Mouse (Mus musculus) left cerebral cortex, adult 9 months (tissue): ENCODE data around the gene Hist1h3b.
A peak's percentile ranks its signal among the peaks of the same experiment; 100 is the strongest.
"Not testable (repeated sequence)": the region's sequence is repeated elsewhere in the genome, so short reads cannot be mapped to it uniquely, and the experiment has no call there.

Experiments used
- DNase-seq, 2 experiments: peaks; one replicate each; pipeline ENCODE4 v3.0.0; 2022; ENCODE audit warnings: low spot score in 2 of 2

The Hist1h3b gene

DNA sequence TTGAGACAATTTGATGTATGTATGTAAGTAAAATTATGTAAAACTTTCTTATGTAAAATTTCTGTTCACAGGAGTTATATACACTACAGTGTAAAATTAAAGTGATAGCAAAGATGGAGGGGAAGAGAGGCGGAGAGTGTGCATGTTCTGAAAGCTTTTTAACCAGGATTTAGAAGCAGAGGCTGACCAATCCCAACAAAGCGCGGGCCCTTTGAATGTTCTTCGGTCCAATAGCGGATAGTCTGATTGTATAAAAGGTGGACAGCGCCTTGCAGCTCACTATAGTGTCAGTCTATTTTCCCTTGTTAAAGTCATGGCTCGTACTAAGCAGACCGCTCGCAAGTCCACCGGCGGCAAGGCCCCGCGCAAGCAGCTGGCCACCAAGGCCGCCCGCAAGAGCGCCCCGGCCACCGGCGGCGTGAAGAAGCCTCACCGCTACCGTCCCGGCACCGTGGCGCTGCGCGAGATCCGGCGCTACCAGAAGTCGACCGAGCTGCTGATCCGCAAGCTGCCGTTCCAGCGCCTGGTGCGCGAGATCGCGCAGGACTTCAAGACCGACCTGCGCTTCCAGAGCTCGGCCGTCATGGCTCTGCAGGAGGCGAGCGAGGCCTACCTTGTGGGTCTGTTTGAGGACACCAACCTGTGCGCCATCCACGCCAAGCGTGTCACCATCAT lies at the start of gene Hist1h3b:
Gene Hist1h3b, plus strand, starts transcription at position 201 of the 675 bp plus-strand sequence.
- peak in 1 of 2 experiments; percentile 96 for DNase-seq

DNA sequence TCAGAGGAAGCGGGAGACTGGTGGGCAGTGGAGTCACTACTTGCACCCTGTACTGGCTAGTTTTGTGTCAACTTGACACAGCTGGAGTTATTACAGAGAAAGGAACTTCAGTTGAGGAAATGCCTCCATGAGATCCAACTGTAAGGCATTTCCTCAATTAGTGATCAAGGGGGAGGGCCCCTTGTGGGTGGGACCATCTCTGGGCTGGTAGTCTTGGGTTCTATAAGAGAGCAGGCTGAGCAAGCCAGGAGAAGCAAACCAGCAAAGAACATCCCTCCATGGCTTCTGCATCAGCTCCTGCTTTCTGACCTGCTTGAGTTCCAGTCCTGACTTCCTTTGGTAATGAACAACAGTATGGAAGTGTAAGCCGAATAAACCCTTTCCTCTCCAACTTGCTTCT lies 49.3 kb upstream of the Hist1h3b start:
- not testable (repeated sequence) for DNase-seq

DNA sequence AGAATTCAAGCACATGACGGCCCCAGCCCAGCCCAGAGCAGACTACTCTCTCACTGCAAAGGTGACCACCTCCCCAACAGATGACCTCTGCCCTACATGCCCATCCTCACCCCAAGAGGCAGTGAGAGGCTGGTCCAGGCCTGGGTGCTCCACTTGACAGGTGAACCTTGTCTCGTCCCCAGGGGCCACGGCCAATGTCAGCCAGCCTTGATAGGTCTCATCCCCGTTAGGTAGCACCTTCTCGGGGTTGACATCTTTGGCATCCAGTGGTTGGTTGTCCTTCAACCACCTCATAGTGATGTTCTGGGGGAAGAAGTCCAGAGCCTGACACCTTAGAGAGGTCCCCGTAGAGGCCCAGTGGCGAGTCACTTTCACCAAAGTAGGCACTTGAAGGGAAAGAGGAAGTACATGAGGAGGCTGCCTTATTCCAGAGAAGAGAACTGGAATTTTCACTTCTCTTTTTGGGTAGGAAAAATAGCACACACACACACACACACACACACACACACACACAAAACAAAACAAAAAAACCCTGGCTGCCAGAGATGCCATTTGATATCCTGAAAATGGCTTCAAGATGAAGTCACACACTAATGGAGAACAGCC lies 46.2 kb upstream of the Hist1h3b start:
- DNase-seq = no peak

DNA sequence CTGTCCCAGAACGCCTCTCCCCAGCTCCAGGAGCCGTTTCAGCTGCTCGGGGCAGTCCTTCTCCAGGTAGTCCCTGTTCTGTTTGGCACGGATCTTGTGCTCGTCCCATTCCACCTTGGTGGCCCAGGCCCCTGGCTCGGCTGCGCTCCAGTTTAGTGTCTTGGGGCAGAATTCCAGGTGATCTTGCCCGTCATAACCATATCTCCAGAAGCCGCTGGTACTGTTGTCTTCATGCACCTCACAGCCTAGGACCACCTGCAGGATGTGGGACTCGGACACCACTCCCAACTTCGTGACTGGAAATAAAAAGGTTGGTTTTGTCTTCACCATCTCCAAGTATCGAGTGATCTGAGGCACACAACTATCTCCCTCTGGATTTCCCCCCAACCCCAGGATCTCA lies 45.3 kb upstream of the Hist1h3b start:
- no peak for DNase-seq

DNA sequence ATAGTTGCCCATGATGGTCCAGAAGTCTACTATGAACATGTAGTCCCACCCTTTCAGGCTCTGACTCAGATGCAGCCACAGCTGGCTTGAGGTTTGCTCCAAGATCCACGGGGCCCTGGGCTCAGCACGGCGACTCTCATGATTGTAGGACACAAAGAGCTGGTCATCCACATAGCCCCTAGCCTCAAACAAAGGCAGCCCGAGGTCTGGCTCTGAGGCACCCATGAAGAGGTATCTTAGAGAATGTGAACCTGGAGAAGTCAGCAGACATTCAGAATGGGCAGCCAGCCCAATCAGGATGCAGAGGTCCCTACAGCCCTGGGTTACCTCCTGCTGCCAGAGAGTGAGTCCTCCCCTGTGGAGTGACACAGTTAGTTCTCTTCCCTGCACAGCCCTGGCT lies 44.0 kb upstream of the Hist1h3b start:
- DNase-seq = no peak

DNA sequence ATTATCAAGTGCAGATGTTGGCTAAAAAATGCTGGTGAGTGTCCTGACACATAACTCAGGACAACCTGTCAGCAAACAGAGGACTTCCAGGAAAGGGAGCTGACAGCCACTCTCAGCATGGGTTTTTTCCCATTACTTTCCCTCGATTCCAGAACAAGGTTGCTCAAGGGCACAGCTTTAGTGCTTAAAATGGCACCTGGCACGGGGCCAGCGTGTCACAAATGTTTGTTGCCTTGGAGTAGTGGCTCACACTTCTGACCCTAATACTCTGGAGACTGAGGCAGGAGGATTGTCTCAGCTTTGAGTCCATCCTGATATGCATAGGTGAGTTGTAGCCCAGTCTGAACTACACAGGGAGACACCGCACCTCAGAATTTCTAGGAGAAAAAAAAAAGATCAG lies 43.4 kb upstream of the Hist1h3b start:
- no peak for DNase-seq

DNA sequence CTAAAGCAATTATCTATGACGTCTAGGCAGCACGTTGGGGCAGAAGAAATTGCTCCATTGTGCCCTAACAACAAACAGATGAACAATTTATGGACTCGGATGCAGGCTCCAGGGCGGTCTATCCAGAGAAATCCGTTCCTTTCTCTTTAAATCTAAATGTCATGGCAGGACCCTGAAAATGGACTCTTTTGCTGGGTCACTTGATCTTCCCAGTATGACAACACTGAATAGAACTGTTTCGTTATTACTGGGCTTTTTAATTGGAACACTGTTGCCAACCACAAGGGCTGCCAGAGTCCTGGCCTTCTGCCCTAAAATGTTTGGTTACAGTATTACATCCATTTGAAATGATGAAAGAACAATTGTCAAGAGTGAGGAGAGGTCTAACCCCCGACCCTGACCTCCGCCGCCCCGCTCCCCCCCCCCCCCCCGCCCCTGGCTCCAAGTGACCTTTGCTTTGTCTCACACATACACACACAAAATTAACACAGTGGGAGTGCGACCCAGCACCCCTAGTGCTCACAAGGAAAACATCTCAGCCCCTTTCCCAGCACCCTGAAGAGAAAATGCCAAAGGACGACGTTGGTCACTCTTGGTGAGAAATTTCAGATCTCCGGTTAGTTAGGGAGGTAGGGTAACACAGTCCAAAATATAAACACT lies 42.2 kb upstream of the Hist1h3b start:
- DNase-seq = no peak

DNA sequence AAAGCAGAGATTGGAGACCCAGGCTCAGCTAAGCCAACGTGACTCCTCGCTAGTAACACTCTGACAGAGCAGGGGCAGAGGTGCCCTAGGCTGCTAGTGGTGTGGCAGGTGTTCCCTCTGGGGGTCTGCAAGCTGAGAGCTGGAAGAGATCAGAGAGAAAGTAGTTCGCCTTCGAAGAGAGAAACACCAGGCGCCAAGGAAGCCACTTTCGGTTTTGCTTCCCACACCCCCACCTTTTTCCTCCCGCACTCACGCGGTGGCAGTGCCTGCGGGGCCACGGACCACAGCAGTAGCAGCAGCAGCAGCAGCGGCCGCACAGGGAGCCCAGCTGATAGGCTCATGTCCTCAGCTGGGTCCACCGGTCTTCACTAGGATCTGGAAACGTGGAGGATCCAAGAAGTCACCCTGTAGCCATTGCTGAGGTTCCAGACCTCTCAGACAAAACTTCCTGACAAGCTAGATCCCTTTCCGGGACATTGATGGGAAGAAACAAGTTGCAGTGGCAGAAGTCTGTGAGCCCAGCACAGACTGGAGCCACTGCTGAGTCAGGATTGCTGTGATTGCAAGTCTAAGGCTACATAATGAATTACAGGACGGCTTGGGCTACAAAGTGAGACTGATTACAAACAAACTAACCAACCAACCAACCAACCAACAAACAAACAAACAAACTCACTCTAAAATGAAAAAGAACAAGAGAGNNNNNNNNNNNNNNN lies 41.5 kb upstream of the Hist1h3b start, which contains the start of gene Hfe:
Gene Hfe, minus strand, starts transcription at position 481 of the 716 bp plus-strand sequence.
- DNase-seq = no peak

DNA sequence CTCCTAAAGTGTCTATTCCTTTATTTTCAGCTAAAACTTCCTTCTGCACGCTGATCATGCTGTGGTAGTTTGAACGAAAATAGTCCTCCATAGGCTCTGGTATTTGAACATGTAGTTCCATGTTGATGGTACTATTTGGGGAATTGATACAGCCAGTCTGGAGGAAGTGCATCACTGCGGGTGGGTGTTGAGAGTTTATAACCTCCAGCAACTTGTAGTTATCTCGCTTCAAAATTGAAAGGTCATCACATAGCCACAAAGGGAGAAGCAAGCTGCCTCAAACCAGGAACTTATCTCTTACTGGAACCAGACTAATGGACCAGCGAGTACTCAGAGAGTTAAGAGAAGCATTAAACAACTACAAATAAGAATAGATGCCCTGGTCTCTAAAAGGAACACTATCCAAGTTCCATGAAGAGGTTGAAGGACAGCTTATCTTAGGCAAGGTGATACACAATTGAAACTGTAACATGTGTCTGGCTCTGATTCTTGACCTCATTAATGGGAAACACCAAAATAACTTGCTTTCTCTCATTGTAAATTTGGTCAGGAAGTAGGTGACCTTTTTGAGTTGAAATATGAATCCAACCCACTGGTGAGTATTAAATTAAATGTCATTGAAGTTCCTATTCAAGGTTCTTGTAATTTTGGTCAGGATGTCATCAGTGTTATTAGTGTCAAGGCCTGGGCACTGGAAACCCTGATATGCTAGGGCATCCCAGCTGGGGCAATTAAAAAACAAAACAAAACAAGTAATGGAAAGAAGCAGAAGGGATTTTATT lies 35.6 kb upstream of the Hist1h3b start:
- DNase-seq = no peak

DNA sequence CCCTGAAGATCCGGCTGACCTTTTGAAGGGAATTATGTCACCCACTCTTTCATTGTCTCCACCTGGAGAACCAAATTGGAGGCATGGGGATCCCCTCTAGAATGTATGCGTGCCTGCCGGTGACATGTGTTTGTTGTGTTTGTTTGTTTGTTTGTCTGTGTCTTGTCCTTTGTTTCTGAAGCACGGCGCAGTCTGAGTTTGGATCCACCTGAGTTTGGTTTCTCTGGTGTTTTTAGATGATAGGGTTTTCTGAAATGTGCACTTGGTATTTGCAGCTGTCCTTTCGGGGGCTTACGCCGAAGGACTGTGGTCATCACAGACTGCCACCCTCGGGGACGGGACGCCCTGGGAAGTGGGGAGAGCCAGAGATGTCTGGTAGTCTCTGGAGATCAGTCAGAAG lies 34.9 kb upstream of the Hist1h3b start:
- DNase-seq = no peak

DNA sequence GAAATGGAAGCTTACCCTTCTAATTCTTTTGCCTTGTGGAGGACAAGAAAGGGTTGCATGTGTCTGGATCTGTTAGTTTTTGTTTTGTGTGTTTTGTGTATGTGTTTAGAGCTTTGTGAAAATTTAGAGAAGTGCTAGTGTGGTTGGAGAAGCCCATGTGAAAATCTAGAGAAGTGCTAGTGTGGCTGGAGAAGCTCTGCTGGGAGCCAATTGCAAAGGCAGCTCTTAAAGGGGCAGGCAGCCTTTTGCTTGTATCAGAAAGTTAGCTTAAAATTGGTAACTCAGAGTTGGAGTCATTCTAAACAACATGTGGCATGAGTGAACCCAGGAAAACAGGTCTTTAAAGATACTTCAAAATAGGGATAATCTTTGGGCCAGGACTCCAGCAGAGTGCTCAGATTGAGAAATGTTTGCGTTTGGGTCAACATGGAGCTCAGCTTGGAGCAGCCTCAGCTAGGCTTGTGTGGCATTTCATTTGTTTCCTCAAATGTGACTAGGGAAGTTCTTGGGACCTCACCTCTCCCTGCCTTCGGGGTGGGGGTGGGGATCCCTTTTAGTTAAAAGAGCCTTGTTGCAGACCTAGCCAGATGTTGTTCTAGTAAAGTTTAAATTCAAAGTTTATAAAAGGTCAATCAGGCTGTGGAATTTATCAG lies 34.3 kb upstream of the Hist1h3b start:
- DNase-seq = not testable (repeated sequence)

DNA sequence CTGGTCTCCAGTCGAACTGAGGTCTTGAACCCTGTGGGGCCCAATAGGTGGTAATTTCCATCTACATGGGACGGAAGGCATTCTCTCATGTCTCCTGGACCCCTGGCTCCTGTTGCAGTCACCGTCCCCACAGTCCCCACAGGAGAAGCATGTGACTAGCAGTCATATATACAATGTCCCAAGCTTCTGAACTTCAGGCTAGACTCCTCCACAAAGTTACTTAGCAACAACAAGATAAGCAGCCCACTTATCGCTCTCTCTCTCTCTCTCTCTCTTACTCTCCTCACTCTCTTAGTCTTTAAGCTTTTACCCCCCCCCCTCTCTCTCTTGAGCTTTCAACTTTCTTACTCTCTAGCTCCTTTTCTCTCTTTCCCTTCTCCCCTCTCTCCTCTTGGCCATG lies 27.8 kb upstream of the Hist1h3b start:
- DNase-seq = no peak

DNA sequence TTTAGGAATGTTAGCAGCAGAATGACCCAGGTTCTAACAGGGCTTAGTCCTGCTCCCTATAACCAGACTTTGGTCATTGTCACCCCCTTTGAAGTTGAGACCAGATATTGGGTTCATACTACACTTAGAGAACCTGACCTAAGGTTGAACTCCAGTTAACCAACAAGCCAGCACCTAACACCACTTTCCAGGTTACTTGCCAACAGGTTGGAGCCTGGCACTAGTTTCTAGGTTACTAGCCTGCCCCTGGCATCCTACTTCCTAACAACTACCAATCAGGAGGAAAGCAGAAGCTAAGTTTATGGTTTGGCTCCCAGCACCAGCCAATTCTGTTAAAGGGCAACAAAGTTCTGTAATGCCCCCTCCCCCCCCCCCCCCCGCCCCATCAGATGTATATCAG lies 26.9 kb upstream of the Hist1h3b start:
- DNase-seq = no peak

DNA sequence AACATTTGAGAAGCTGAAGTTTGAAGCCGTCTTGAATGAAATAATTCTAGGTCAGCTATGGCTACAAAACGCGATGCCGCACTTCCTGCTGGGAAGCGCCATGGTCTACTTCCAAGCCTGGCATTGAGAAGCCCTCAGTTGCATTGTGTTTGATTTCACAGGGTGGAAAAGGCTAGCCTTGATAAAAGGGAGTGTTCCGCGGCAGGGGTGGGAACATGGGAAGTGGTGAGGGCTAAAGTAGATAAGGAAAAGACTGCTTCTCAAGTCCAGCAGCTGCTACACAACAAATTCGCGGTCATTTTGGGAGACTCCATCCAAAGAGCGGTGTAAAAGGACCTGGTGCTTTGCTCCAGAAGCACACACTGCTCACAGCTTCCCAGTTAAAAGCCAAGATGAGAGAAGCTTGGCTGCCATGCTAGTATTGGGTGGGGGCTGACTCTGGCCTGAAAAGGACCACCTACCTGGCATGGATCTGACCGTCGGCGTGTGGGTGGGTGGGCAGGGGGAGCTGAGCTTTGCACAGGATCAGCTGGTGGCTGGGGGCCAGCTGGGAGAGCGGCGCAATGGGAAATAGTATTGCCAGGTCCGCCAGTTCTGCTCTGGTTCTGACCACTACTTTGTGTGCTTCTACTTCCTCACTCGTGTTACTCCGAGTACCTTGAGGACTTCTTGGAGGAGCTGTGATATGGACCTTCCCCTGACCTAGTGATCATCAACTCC lies 23.4 kb upstream of the Hist1h3b start:
- DNase-seq = no peak

DNA sequence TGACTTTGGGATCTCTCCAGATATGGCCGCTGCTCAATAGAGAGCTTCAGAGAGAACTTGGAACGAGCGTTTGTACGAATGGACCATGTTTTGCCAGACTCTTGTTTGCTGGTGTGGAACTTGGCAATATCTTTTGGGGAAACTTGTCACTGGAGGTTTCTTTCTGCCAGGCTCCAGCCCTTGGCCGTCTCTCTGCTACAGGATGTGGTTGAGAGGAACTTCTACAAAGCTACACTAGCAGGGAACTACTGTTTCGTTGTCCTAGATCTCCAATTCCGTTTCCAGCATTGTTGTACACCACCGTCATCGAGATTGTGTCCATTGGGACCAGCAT lies 22.9 kb upstream of the Hist1h3b start:
- DNase-seq = no peak

DNA sequence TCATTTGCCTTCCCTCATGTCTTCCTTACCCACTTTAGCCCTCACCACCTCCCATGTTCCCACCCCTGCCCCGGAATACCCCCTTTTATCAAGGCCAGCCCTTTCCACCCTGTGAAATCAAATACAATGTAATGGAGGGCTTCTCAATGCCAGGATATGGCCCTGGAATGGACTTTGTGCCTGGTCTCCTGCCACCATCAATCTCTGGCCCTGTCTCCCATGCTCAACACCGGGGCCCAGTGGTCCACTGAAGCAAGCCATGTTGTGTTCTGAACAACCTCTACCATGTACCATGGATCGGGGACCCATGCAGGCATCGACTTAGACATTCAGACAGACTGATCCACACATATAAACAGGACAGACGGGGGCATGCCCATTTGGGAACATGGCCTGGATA lies 22.4 kb upstream of the Hist1h3b start:
- no peak for DNase-seq

DNA sequence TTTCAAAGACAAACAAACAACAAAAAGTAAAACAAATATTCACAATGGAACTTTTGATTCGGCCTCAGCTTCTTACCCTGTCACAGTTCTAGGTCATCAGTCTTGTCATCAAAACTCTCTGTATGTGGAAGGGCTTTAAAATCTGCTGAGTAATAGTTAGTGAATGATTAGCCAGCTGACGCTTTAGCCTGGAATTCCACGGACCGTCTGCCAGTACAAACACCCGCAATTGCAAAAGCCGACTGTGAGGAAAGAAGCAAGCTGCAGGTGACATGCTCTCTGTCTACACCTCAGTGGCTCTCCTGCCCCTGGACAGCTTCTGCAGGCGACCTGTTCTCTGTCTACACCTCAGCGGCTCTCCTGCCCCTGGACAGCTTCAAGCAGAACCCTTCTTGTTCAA lies 21.6 kb upstream of the Hist1h3b start:
- DNase-seq = no peak

DNA sequence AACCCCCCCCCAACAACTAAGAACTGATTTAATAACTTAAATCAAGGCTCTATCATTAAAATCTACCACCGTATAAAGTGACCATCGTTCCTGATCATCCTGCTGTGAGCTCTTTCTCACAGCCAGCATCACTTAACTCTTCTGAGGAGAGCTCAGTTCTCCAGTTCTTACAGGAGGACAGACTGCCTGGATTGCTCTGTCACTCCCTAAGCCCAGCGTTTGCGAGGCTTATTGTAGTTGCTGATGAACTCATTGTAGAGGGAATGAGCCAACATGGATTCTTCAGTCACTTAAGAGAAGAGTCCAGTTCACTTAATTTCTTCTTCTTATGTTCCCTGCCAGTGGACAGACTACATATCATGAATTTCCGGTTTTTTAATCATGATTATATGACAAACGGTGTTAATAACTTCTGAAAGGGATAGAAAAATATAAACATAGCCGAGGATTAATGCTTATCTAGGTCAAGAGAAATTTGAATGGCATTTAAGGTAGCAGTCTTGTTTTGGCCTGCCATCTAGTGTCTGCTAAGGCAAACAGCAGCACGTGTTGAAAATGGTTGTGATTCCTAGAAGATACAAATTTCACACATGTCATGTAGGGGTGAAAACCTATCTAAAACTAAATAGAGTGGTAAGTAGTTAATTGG lies 19.8 kb upstream of the Hist1h3b start:
- peak in 1 of 2 experiments; percentile 38 for DNase-seq

DNA sequence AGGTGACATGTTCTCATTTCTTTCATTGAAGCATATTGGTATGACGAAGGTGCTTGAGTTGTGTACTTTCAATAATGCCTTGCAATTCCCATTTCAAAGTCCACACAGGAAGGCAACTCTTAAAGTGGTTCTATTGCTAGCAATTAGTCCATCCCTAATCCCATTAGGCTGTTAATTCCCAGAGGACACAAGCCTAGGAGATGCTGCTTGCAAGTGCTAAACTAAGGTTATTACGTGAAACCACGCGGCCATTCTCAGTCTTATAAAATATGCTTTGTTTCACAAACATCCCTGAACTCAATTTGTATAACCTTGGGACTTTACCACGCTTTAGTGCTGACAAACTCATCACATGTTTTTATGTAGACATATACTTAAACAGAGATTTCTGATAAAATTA lies 15.0 kb upstream of the Hist1h3b start:
- no peak for DNase-seq

DNA sequence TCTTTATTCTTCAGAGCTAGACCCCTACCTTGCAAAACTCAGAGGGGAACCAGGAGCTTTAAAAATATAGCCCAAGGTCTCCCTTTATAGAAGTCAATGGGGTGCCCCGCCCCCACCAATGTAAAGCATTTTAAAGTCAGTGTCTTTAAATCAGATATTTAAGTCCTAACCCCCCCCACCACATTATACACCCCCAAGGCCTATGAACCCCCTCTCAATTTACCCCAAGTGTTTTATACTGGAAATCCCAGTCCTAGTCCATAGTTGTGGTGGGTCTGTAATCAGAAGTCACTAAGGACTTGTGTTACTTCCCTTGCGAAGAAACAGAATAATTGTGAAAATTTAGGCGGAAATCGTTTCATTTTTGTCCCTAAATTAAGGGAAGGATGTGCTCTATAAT lies 14.0 kb upstream of the Hist1h3b start:
- DNase-seq = no peak
